ENCODE assay signal across 7 mouse cellular contexts in genomic region chr2:36104956-36105741, GRCm38 (mm10). TPM values are rescaled to one million over a fixed set of nuclear protein-coding genes. Genes with fewer than 3 reads are reported as not detected.
DNase-seq lines count a peak whose midpoint lies in the region; ATAC-seq and TF ChIP-seq lines count a peak whose summit lies in the region.

Lhx6 (minus strand) TSS chr2:36105408.

- under 1% methylated on average over 56 of the region's 58 CpGs for WGBS in embryonic facial prominence, embryonic 13.5 days
- WGBS in hindbrain, embryonic 13.5 days: 1% methylated on average over 56 of the region's 58 CpGs
- WGBS in liver, embryonic 14.5 days (ENCODE audit: insufficient replicate concordance): 3% methylated on average over 53 of the region's 58 CpGs

- no peak for DNase-seq in liver, embryonic 14.5 days (ENCODE audit: low read depth in 3 of 3, low spot score in 3 of 3)
- peak; percentile 13 for DNase-seq in yolk sac, embryonic 10.5 days (ENCODE audit: low spot score)
- no peak for DNase-seq in right cerebral cortex, adult 18-20 months

- peaks cover 47% of the 10 kb centered on the region for H3K4me1 ChIP-seq in megakaryocyte, embryonic 14.5 days
- peaks cover 54% of the 10 kb centered on the region for H3K4me1 ChIP-seq in embryonic facial prominence, embryonic 13.5 days
- H3K4me1 ChIP-seq in hindbrain, embryonic 13.5 days (replicated peaks): peaks cover 34% of the 10 kb centered on the region
- H3K4me1 ChIP-seq in liver, embryonic 14.5 days (replicated peaks; ENCODE audit: control insufficient read depth in 2 of 2, insufficient read depth in 2 of 2, low read length in 1 of 2): no peaks in the 10 kb centered on the region

- H3K27me3 ChIP-seq in megakaryocyte, embryonic 14.5 days (replicated peaks): peaks cover 97% of the 10 kb centered on the region
- H3K27me3 ChIP-seq in embryonic facial prominence, embryonic 13.5 days: peaks cover 95% of the 10 kb centered on the region
- H3K27me3 ChIP-seq in hindbrain, embryonic 13.5 days: peaks cover 99% of the 10 kb centered on the region
- H3K27me3 ChIP-seq in liver, embryonic 14.5 days (ENCODE audit: control insufficient read depth, insufficient read depth, low read length): peaks cover 92% of the 10 kb centered on the region

- ATAC-seq in megakaryocyte, adult 5-6 weeks (ENCODE audit: poor library complexity, severe bottlenecking): no peak
- ATAC-seq in embryonic facial prominence, embryonic 13.5 days (ENCODE audit: insufficient number of reproducible peaks, insufficient read depth, low FRiP score, low TSS enrichment, low read depth): peak; percentile 43; the same call in 1 of the 2 replicates
- 0 out of 2 replicates have a peak, but pooled peaks have one; percentile 26 for ATAC-seq in hindbrain, embryonic 13.5 days (ENCODE audit: low FRiP score)
- no peak for ATAC-seq in liver, embryonic 14.5 days (ENCODE audit: insufficient read depth)

- TF ChIP-seq CTCF in liver, embryonic 14.5 days (IDR thresholded peaks at IDR 0.05; ENCODE audit: low read depth): no peak

- peak within 1 kb of the TSS; percentile 83 for H3K4me2 ChIP-seq in embryonic facial prominence, embryonic 13.5 days
- peak within 1 kb of the TSS; percentile 56 for H3K4me2 ChIP-seq in hindbrain, embryonic 13.5 days
- peak within 1 kb of the TSS; percentile 38 for H3K4me2 ChIP-seq in liver, embryonic 14.5 days (ENCODE audit: low read depth)

- no peak for TF ChIP-seq EP300 in liver, embryonic 14.5 days (IDR thresholded peaks at IDR 0.05; ENCODE audit: low read depth)

- peak within 1 kb of the TSS; percentile 83 for H3K4me3 ChIP-seq in megakaryocyte, embryonic 14.5 days (replicated peaks)
- peak within 1 kb of the TSS; percentile 61 for H3K4me3 ChIP-seq in embryonic facial prominence, embryonic 13.5 days
- H3K4me3 ChIP-seq in hindbrain, embryonic 13.5 days: peak within 1 kb of the TSS; percentile 34
- H3K4me3 ChIP-seq in liver, embryonic 14.5 days (ENCODE audit: insufficient read depth in 1 of 2, low read depth in 2 of 2, low read length in 2 of 2): peak within 1 kb of the TSS in 1 of 2 experiments; percentile 25; a peak in 3 of 4 replicates

- peak within 1 kb of the TSS; percentile 87 for H3K27ac ChIP-seq in embryonic facial prominence, embryonic 13.5 days
- H3K27ac ChIP-seq in hindbrain, embryonic 13.5 days: no peak within 1 kb of the TSS
- H3K27ac ChIP-seq in liver, embryonic 14.5 days: no peak within 1 kb of the TSS

- peak within 1 kb of the TSS; percentile 86 for H3K9ac ChIP-seq in embryonic facial prominence, embryonic 13.5 days
- H3K9ac ChIP-seq in hindbrain, embryonic 13.5 days: peak within 1 kb of the TSS; percentile 46
- H3K9ac ChIP-seq in liver, embryonic 14.5 days (replicated peaks): no peak within 1 kb of the TSS

- no peaks in the 10 kb centered on the region for H3K9me3 ChIP-seq in megakaryocyte, embryonic 14.5 days
- H3K9me3 ChIP-seq in embryonic facial prominence, embryonic 13.5 days: no peaks in the 10 kb centered on the region
- H3K9me3 ChIP-seq in hindbrain, embryonic 13.5 days: no peaks in the 10 kb centered on the region
- no peaks in the 10 kb centered on the region for H3K9me3 ChIP-seq in liver, embryonic 14.5 days (ENCODE audit: control insufficient read depth, low read length)

- no peaks in the 10 kb centered on the region for H3K36me3 ChIP-seq in megakaryocyte, embryonic 14.5 days (replicated peaks; ENCODE audit: low read length)
- H3K36me3 ChIP-seq in embryonic facial prominence, embryonic 13.5 days: no peaks in the 10 kb centered on the region
- no peaks in the 10 kb centered on the region for H3K36me3 ChIP-seq in hindbrain, embryonic 13.5 days
- H3K36me3 ChIP-seq in liver, embryonic 14.5 days (replicated peaks; ENCODE audit: control insufficient read depth, insufficient read depth, low read depth): no peaks in the 10 kb centered on the region

RNA-seq across cellular contexts. Expression of gene Lhx6, which starts in this region (rescaled TPM):
- polyA plus RNA-seq in megakaryocyte, embryonic 14.5 days (2012; ENCODE audit: insufficient read depth, low replicate concordance): 0.18 TPM in 1 of 2 replicates, not detected in the other
- not detected in 2 replicates for total RNA-seq in megakaryocyte, adult 5-6 weeks (2015)
- total RNA-seq in megakaryocyte, adult 5-6 weeks (2017): not detected in 2 replicates
- 13.7 and 13.8 TPM in 2 replicates for polyA plus RNA-seq in embryonic facial prominence, embryonic 13.5 days (2015; fragmentation: Nextera tagmentation; extraction: Ambion mirVana)
- 0.73 and 0.78 TPM in 2 replicates for polyA plus RNA-seq in hindbrain, embryonic 13.5 days (2015; fragmentation: Nextera tagmentation; extraction: Ambion mirVana)
- polyA plus RNA-seq in liver, embryonic 14.5 days (2012; rRNA removed): 0.21 and 0.22 TPM in 2 replicates
- 0.19 and 0.22 TPM in 2 replicates for polyA plus RNA-seq in liver, embryonic 14.5 days (2014; fragmentation: Nextera tagmentation; extraction: Ambion mirVana)

Comparison
In these comparisons a context has a peak if more than half of its experiments do, and no peak if none do; other contexts are left out.
1. Peak in ATAC-seq, H3K4me3 ChIP-seq, H3K9ac ChIP-seq and H3K4me2 ChIP-seq in hindbrain, embryonic 13.5 days; RNA of the gene not detected or under 1 TPM.